Mouse (Mus musculus) bone marrow macrophage, adult 2 months (primary cell): ENCODE data around the gene Banp. TPM values are rescaled to one million over a fixed set of nuclear protein-coding genes. Genes with fewer than 3 reads are reported as not detected.

ENCODE experiments used
- H3K27ac ChIP-seq: 2 replicates; pipeline ENCODE4 v1.5.1; 2012; ENCODE audit warnings: low read depth, low read length; ENCODE audit not compliant: insufficient read depth
- H3K4me1 ChIP-seq: 2 replicates; pipeline ENCODE4 v1.6.1; 2012; ENCODE audit warnings: low read length; ENCODE audit not compliant: control insufficient read depth, insufficient read depth
- H3K4me3 ChIP-seq: 2 replicates; pipeline ENCODE4 v1.5.1; 2012; ENCODE audit warnings: mild to moderate bottlenecking, low read length, moderate library complexity; ENCODE audit not compliant: insufficient read depth
- CTCF ChIP-seq: IDR thresholded peaks from 2 replicates; pipeline ENCODE4 v1.5.1; 2012; ENCODE audit warnings: low read depth, mild to moderate bottlenecking, low read length, moderate library complexity
- POLR2A ChIP-seq: IDR thresholded peaks from 2 replicates; pipeline ENCODE4 v1.6.1; 2012; ENCODE audit warnings: mild to moderate bottlenecking, low read depth, low read length, borderline replicate concordance
- polyA plus RNA-seq: library from polyadenylated mRNA; stranded (reverse); fragments of >200 nt; gene quantifications from 2 replicates; pipeline ENCODE4 v1.2.4, GENCODE M21; 2012; ENCODE audit not compliant: missing spikeins, insufficient read depth, insufficient read length

Banp gene
- polyA plus RNA-seq, 1 experiment, result 19.9 TPM

- Histone ChIP-seq H3K4me1 (peaks cover 31% of the 10 kb centered on the region), H3K27ac (no peak overlapping the region), H3K4me3 (peak overlapping the region; percentile 70; the same call in 1 of the 2 replicates)
- TF ChIP-seq CTCF, result no peak
- TF ChIP-seq POLR2A, result no peak
These were observed 41.0 kb upstream of the Banp start for GRCm38 (mm10) chr8:121908378-121909147.

DNA sequence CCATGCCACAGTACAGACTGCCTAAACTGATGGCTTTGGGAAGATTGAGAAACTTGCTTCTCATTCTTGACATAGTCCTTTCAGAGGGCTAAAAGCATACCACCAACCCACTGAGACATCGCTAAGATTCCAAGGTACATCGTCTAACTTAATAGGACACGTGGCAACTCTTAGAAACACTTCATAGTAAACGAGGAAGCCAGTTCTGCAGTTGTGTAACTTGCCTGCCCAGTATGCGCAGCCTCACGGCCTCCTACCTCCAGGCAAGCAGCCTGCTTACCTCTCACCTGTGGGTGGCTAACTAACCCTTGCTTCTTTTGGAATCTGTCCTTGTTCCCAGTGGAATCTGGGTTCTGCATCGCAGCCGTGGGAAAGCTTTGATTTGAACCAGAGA is 40.4 kb upstream of the Banp start:
- H3K4me1 ChIP-seq, result peaks cover 25% of the 10 kb centered on the region
- no peak overlapping the region for H3K4me3 ChIP-seq
- no peak overlapping the region for H3K27ac ChIP-seq
- TF ChIP-seq CTCF (no peak), POLR2A (no peak)

DNA sequence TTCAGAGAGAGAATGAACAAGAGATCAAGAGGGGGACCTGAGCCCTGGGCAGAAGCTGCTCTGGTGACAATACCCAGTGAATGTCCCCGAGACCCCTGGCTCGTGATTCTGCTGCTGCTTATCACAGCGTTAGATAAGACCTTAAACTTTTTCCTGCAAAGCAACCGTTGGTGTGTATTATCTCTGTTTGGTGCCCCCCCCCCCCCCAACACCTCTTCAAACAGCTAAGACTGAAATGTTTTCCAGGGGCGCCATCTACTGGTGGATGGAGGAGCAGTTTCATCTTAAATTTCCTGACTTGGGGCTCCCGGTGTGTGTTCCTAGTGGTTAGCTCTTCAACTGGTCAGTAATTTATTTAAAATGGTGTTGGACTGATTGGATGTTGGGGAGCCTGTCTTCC is 39.9 kb upstream of the Banp start:
- no peak overlapping the region for H3K27ac ChIP-seq
- H3K4me1 ChIP-seq, result peaks cover 20% of the 10 kb centered on the region
- no peak overlapping the region for H3K4me3 ChIP-seq
- TF ChIP-seq POLR2A (no peak), CTCF (peak; percentile 75)

DNA sequence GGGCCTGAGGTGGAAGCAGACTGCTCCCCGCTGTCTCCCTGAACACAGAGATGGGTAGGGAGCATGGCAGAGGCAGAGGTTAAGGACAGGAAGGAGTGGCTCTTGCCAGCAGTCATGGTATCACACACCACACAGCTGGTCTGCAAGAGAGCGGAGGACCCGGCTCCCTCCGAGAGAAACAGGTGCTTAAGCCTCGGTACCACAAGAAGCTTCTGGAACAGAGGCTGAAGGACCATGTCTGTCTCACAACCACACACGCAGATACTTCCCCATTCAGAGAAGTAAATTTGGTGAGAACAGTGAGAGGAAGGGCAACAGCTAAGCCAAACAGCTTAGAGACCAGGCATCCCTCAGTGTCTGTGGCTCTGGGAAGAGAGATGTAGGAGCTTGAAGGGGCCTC is 38.1 kb upstream of the Banp start:
- Histone ChIP-seq H3K27ac (no peak overlapping the region), H3K4me1 (peaks cover 11% of the 10 kb centered on the region; the same call in 1 of the 2 replicates), H3K4me3 (no peak overlapping the region)
- TF ChIP-seq POLR2A (no peak), CTCF (no peak)

GRCm38 (mm10) chr8:121911987-121912386 is 37.6 kb upstream of the Banp start:
- H3K4me1 ChIP-seq, result peaks cover 11% of the 10 kb centered on the region; the same call in 1 of the 2 replicates
- H3K27ac ChIP-seq, result no peak overlapping the region
- TF ChIP-seq POLR2A (no peak), CTCF (no peak)
- no peak overlapping the region for H3K4me3 ChIP-seq

- H3K4me3 ChIP-seq, result no peak overlapping the region
- TF ChIP-seq POLR2A, result no peak
- H3K4me1 ChIP-seq, result peaks cover 10% of the 10 kb centered on the region; the same call in 1 of the 2 replicates
- H3K27ac ChIP-seq, result no peak overlapping the region
These were observed 36.7 kb upstream of the Banp start for GRCm38 (mm10) chr8:121912831-121913230.

GRCm38 (mm10) chr8:121913378-121913777 is 36.2 kb upstream of the Banp start:
- no peak overlapping the region for H3K4me3 ChIP-seq
- H3K27ac ChIP-seq, result no peak overlapping the region
- peaks cover 5% of the 10 kb centered on the region; the same call in 1 of the 2 replicates for H3K4me1 ChIP-seq
- no peak for TF ChIP-seq POLR2A
- no peak for TF ChIP-seq CTCF

DNA sequence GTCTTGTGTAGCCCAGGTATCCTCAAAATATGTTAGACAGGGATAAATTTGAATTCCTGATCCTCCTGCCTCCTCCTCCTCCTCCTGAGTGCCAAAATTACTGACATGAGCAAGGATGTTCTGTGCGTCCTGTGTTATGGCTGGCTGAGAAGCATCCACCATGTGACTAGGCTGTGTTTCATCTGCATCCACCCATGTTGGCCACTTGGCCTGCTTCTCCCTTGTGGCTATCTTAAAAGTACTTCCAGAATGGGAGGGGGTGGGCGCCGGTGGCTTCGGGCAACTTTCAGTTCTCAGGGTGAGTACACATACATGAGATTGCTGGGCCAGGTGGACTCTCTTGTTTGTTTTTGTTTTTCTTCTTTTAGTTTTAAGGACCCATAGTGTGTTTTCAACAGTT is 30.4 kb upstream of the Banp start:
- H3K4me3 ChIP-seq, result no peak overlapping the region
- H3K4me1 ChIP-seq, result no peaks in the 10 kb centered on the region
- TF ChIP-seq POLR2A, result no peak
- TF ChIP-seq CTCF, result no peak
- H3K27ac ChIP-seq, result no peak overlapping the region

GRCm38 (mm10) chr8:121919731-121920130 is 29.8 kb upstream of the Banp start:
- H3K4me3 ChIP-seq, result no peak overlapping the region
- no peak overlapping the region for H3K27ac ChIP-seq
- H3K4me1 ChIP-seq, result no peaks in the 10 kb centered on the region
- TF ChIP-seq POLR2A (no peak), CTCF (no peak)

GRCm38 (mm10) chr8:121921582-121921981 is 28.0 kb upstream of the Banp start:
- no peaks in the 10 kb centered on the region for H3K4me1 ChIP-seq
- TF ChIP-seq CTCF (no peak), POLR2A (no peak)
- no peak overlapping the region for H3K27ac ChIP-seq

More at GRCm38 (mm10) chr8:121921582-121921981, 28.0 kb upstream of the Banp start:
- H3K4me3 ChIP-seq, result no peak overlapping the region
